Mouse (Mus musculus): ENCODE measurements around the gene Cpox.

The Cpox gene

GRCm38 (mm10) chr16:58701779-58702178, 31.7 kb downstream of the Cpox start:
- no peak for DNase-seq

DNA sequence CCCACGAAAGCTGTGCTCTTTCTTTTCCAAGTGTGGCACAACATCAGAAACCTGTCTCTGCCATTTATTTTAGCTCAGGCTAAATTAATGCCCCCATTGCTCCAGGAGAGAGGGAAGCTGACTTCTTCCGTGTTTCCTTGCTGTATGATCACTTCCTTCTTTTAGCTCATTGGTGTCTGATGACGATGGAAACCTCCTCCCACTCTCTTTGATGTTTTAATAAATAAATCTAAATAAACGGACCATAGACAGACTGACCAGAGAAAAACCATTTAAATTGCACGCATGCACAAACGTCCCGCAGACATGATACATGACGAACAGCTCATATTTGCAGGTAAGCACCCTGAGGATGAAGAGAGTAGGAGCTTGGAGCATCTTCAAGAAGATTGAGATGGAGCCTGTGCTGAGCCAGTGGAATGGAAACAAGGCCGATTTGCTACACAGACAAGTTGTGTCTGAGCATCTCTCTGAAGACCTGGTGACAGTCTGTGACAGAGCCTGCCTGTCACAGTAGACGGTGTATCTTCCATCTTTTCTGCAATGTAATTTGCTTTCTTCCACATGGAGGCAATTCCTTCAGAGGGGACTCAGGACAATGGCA, 32.3 kb downstream of the Cpox start:
- DNase-seq, result no peak

DNA sequence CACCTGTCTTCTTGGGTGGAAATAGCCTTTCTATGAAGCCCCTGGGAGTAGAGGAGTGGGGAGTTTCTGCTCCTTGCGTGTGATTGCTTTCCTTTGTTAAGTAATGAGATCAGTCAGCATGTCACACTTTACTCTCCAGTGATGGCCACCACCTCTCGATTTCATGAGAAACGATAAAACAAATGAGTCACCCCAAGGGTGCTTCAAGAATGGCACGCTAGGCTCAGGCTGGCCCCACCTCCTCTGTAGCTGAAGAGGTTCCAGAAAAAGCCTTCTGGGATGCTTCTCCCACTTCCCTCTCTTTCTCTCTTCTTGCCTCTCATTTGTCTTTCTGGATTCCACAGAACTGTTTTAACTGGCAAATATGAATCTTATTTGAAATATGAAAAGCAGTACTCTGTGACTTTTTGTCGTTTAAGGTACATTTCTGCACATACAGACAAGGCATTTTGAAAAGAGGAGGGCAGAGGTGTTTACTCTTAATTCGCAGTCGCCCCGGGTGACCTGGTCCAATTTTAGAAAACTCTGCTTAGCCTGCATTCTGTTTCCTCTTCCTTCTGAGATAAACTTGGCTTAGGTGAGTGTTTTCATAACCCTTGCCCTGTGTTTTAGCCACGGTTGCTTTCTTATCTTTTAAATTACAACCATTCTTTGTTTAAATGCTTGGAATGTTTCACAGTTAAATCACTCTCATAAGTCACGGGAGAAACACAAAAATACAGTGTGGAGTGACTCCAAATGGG, 33.5 kb downstream of the Cpox start:
- DNase-seq, result peak; percentile 10 to 36

- no peak for DNase-seq
These were observed 34.9 kb downstream of the Cpox start for GRCm38 (mm10) chr16:58704999-58705398.

- DNase-seq, result no peak
These were observed 37.3 kb downstream of the Cpox start for GRCm38 (mm10) chr16:58707276-58707905.

DNA sequence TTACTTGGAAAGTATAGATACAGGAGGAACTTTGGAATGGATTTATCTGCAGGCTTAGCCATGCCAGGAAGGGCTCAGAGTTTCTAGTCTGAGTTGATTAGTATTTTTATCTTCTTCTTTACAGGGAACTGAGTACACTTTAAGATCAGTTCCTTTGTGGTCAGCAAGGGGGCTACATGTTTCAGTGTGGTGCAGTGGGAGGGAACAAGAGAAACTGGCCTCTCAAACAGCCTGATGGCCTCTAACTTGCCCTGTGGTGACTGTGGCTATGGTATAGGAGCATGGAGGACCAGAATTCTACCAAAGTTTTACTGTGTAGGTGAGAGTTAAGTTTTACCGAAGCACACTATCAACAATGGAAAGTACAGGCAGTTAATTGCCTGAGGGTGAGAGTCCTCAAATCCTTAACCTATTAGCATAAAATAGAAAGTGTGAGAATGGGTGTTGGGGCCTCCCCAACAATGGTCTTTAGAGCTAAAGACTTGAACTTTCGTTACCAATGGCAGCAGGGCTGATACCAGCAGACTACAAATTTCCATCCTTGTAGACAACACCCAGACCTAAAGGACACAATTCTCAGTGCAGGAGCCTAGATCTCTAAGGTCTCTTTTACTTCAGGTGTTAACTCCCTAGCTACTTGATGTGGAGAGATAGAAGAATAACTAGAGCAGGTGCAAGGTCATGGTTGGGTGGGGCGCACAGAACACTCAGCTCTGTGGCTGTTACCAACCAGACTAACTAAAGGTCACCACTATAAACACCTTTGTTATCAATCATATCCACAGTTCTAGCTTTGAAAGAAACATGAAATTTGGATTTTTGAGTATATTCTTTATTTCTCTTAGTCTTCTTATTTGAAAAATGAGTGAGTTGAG, 38.7 kb downstream of the Cpox start:
- DNase-seq, result no peak

- no peak for DNase-seq
These were observed 39.4 kb downstream of the Cpox start for GRCm38 (mm10) chr16:58709536-58709935.

GRCm38 (mm10) chr16:58712221-58712620, 42.1 kb downstream of the Cpox start:
- no peak for DNase-seq

DNA sequence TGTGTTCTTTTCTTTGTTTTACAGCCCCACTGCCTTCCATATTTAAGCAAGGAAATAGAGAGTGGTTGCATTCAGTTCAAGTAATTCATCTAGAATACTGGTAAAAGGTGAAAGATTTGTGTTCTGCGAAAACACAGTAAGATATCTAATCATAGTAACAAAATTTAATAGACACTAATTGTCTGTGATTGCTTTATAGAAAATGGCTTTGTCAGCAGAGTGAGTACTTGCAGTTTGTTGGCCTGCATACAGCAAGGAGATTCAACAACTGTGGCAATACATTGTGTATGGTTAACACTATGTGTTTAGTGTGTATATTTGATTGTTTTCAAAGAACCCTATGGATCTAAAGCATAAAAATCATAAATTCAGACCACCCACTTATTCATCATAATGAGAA, 43.0 kb downstream of the Cpox start:
- no peak for DNase-seq

GRCm38 (mm10) chr16:58715018-58715417, 44.9 kb downstream of the Cpox start:
- DNase-seq, result no peak

- DNase-seq, result no peak
These were observed 48.6 kb downstream of the Cpox start, which contains the start of gene Gpr15 for GRCm38 (mm10) chr16:58718666-58719120. Gpr15 (minus strand) TSS chr16:58719070.

- DNase-seq, result no peak
These were observed 52.2 kb downstream of the Cpox start for GRCm38 (mm10) chr16:58722292-58722691.

DNA sequence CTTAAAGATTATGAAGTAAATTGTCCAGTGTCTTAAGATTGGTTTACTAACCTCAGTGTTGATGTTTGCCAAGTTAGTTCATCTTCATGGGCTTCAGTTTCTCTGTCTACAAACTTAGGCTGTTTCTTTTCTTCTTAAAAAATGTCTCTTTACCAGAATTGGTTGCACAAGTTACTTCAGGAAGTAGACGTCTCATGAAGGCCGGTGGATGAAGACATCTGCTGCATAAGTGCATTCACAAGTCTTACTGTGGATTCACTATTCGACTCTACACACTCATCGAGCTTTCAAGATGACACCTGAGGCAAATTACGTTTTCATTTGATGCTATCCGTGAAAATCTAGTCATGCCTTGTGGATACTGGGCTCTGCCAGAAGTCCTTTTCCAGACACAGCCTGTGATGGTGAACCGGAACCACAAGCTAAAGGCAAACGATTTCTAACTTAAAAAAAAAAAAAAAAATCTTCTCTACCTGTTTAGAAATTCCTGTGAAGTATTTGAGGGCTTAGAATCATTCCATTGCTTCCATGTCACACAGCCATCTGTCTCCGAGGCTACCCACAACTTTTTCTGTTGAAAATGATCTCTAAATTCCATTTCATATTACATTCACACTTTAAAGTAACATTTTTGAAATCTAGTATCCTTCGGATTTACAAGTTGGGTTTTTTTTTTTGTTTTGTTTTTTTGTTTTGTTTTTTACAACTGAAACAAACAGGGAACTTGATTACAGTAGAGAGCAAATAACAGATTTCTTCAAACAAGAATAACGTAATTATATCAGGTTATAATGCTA, 56.8 kb downstream of the Cpox start:
- DNase-seq, result no peak

DNA sequence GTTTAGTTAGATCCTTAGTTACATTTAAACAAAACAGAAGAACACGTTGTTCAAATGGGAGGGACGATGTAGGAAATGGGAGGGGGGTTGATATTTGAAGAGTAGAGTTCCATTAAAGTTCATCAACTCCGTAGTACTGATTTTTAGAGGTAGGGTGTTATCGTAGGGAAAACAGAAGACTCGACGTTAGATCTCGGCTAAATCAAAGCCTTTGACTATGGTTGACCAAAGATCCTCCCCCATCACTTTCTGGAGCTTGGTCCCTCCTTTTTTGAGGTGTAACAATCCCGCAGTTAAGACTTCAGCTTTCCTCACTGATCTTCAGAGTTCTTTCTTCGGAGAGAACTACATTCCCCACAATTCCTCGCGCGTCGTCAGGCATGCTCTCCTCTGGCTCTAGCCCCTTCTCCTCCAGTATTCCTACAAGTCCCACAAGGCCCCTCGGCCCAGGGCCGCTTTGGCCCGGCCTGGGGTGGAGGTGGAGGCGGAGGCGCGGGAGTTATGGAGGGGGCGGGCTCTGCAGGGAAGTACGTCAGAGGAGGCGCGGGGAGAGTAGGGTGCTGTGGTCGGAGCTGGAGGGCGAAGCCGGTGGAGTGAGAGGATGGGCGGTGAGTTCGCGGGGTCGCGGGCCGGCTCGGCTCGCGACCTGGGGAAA, 57.5 kb downstream of the Cpox start, which contains the start of gene Cldnd1:
Gene Cldnd1 (plus strand): TSS at position 434 of the 655 bp plus-strand sequence.
- peak; percentile 97 to 98 for DNase-seq

DNA sequence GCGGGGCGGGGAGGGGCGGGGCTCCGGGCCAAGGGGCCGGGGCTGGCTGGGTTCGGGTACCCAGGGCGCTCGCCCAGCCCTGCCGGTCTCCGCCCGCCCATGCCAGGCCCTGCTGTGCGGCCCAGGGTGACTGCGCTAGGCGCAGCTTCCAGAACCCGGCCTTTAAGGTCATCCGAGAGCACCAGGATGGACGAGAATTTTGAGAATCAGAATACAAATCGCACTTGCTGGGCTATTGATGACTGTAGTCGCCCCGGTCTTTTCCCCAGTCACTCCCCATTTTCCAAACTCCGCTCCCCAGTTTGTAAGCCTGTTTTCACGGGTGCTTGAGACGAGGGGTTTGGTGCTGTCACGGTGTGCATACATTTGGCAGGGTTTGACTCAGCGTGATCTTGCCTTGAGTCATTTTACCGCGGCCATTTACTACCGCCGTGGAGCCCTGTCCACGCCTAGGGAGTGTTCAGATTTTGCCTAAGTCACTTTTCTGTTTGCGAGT, 58.1 kb downstream of the Cpox start:
- DNase-seq, result no peak

DNA sequence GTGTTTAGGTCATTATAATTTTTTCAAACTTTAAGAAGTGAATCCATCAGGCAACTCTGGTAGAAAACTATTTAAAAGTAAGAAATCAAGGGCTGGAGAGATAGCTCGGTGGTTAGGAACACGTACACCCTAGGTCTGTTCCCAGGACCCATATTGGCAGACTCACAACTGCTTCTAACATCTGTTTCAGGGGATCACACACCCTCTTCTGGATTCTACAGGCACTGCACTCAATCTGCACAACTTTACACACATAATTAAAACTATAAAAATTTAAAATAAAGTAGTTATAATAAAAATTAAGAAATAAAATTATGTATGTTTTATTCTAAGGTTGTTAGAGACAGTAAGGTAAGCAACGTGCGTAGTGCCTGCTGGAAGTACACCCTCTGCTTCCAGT, 68.1 kb downstream of the Cpox start:
- no peak for DNase-seq

- no peak for DNase-seq
These were observed 68.7 kb downstream of the Cpox start for GRCm38 (mm10) chr16:58738800-58739199.

DNA sequence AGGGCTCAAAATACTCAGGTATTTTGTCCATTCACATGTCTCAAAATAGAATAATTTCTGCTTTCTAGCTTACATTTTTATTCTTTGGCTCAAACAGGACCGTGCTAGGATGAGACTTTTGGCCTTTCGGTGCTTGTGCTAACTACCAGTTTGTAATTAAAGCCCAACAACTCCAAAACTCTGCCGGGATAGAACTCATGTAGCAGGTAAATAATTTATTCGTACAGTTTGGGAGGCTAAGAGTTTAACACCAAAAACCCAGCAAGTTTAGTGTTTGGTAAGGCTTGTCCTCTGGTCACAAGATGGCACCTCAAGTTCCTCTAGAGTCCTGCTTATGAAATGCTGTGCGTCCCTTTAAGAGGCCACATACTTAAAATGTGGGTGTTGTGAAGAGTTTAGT, 70.7 kb downstream of the Cpox start:
- DNase-seq, result no peak

GRCm38 (mm10) chr16:58746715-58747114, 76.6 kb downstream of the Cpox start:
- DNase-seq, result no peak

DNA sequence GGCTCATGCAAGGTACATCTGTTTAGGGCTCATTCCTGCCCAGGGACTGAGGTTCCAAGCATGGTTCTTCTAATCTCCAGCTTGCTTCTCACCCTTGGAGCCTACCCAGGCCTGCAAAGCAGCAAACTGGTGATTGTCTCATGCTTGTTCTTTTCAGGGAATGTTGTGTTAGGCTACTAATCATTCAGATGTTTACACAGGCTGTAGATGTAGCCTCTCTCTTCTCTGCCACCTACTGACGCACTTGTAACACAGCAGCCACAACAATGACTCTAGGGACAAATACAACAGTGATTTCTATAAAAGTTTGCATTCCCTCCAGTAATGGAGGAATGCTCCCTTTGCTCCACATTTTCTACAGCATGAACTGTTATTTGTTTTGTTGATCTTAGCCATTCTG, 81.2 kb downstream of the Cpox start:
- DNase-seq, result no peak

- no peak for DNase-seq
These were observed 86.1 kb downstream of the Cpox start for GRCm38 (mm10) chr16:58756191-58756590.
